Mouse (Mus musculus): ENCODE data around the gene Zfc3h1. TPM values are rescaled to one million over a fixed set of nuclear protein-coding genes. Genes with fewer than 3 reads are reported as not detected.
A peak's percentile ranks its signal among the peaks of the same experiment; 100 is the strongest.

The Zfc3h1 gene
- total RNA-seq (2021) (10 to 100 TPM; 32.0 to 44.5 TPM), polyA plus RNA-seq (2012; rRNA removed) (6.0 and 6.6 TPM in 2 replicates)
- long read RNA-seq, partial matches to known transcripts = 4 of 6 reads
- long read RNA-seq, other reads (novel, unspliced or antisense) = 2 of 6 reads

DNA sequence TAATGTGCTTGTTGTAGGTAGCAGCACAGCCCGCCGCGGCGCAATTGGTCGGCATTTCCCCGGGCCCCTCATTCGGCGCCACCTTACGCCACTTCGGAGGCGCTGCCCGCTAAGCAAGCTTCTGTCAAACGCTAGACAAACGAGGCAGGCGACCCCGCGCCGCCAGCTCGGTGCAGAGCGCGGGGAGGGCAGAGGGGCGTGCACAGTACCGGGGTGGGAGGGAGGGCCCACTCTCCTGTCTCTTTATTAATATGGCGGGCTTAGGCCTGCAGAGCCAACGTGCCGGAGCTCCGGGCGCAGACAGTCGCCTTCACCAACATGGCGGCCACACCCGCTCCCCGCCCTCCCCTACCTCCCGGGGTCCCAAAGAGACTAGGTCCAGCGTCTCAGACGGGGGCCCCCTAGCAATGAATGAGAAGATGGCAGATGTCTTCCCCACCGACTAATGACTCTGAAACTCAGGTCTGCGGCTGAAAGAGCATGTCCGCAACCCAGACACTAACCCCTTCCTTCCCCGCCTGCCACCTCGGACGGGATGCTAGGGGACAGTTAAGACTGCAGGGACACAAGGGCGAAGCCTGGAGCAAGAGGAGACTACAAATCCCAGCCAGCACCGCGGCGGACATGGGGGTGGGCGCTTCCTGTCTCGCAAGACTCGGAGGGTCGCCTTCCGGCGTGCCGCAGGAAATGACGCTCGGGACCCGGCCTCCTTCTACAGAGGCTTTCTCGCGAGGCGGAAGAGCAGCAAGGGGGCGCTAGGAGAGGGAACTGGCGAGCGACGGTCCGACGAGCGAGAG, at the start of gene Zfc3h1, which contains the start of gene Thap2:
Gene Zfc3h1 (plus strand): TSS at position 739 of the 797 bp plus-strand sequence.
Gene Thap2 (minus strand): TSS at position 223 of the 797 bp plus-strand sequence.
- DNase-seq = peak; percentile 98

GRCm38 (mm10) chr10:115336901-115337300, 47.9 kb upstream of the Zfc3h1 start:
- no peak for DNase-seq

GRCm38 (mm10) chr10:115339820-115340328, 44.9 kb upstream of the Zfc3h1 start:
- no peak for DNase-seq

GRCm38 (mm10) chr10:115342771-115343425, 41.9 kb upstream of the Zfc3h1 start:
- DNase-seq = no peak

DNA sequence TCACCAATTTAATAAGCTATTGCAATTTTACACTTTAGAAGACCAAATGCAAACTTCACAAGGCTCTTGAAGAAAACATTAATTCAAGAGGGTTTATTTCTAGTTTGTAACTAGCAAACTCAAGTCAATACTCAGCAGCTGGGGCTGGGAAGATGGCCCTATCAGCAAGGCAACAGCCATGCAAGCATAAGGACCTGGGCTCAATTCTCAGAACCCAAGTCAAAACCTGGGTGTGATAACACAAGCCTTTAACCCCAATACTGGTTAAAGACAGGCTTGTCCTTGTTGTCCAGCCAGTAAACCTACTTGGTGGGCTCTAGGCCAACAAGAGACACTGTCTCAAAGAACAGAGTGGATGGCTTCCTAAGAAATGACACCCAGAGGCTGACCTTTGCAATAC, 38.3 kb upstream of the Zfc3h1 start:
- no peak for DNase-seq

- no peak for DNase-seq
Observed at GRCm38 (mm10) chr10:115348131-115348530, 36.6 kb upstream of the Zfc3h1 start.

DNA sequence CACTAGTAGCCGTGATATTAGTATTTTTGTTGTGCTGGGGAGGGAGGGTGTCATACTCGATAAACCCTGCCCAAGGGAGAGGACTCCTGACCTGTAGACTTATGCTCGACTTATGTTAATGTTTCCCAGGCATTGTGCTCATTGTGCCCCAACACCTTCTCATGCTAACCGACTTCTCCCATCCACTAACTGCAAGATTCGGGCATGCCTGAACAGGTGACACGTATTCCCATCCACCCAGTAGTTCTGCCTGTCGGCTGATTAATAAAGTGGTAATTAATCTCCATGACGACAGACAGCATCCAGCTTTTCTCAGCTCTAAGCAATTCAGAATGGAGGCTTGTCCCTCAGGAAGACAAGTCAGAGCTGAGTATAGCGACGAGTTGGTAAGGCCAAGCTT, 35.7 kb upstream of the Zfc3h1 start:
- no peak for DNase-seq

GRCm38 (mm10) chr10:115349509-115349908, 35.2 kb upstream of the Zfc3h1 start:
- no peak for DNase-seq

DNA sequence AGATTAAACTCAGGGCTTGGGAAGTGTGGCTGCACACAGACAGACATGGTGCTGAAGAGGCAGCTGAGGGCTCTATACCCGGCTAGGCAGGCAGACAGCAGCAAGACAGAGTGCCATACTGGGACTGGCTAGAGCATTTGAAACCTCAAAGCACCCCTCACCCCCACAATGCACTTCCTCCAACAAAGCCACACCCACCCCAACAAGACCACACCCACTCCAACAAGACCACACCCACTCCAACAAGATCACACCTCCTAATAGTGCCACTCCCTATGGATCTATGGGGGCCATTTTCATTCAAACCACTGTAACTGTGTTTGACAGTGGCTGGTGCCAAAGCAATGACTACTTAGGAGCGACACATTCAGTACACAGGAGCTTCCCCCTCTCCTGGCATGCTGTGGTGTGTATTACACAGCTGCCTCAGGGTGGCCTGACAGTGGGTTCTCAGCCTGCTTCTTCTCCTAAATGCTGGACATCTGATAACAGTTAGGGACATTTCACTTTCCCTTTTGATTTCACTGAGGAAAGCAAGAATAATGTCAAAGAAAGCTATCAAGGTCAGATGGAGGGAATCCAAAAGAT, 33.9 kb upstream of the Zfc3h1 start:
- DNase-seq = no peak

DNA sequence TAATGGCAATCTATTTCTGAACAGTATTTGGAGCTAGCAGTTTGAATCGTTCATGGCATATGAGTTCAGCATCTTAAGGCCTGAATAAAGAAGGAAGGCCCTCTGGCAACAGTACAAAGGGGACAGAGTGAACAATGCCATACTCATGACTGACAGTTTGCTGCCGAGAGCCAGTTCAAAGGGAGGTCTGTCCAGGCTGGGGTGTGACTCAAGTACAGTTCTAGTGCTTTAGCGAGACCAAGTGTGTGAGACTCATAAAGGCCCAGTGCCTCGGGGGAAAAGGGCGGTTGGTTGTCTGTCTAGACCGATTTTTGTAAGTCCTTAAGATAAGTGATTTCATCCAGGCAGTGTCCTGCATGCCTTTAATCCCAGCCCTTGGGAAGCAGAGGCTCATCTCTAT, 30.2 kb upstream of the Zfc3h1 start:
- DNase-seq = no peak

GRCm38 (mm10) chr10:115355016-115355415, 29.7 kb upstream of the Zfc3h1 start:
- no peak for DNase-seq

GRCm38 (mm10) chr10:115356106-115356505, 28.7 kb upstream of the Zfc3h1 start:
- no peak for DNase-seq

GRCm38 (mm10) chr10:115358216-115358919, 26.4 kb upstream of the Zfc3h1 start:
- no peak for DNase-seq

GRCm38 (mm10) chr10:115359066-115359465, 25.7 kb upstream of the Zfc3h1 start:
- DNase-seq = no peak

DNA sequence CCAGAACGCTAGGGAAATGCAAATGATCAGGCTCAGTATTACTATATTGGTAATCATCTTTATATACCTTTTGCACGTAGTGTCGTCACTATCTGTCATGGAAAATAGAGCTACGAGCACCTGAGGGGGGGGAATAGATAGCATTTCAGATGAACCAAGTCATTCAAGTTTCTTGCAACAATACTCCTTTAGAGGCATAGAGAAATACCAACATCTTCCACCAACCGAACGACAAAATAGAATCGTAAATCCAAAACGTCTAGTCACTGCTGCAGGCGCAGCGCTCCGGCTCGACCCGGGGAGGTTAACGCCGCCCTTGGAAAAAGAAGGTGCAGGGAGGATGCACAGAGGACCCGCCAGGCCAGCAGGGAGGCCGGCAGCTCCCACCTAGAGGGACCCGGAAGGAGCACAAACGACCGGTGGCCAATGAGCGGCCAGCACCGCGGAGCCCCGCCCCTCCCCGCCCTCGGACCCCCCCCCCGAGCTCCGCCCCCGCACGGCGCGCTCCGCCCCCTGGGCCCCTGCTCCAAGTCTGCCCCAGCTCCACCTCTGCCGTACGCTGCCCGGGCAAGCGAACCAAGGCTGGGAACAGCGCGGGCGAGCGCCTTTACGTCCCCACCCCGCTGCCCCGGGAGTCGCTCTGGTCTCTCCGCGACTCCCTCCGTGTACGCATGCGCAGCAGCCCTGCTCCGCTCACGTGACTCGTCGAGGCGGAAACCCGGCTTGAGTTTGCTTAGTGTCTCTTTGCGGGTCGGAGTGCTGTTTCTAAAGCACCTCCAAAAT, 22.7 kb upstream of the Zfc3h1 start, which contains the start of gene Tmem19:
Gene Tmem19 (minus strand): TSS at position 662 of the 783 bp plus-strand sequence.
- peak; percentile 98 for DNase-seq

DNA sequence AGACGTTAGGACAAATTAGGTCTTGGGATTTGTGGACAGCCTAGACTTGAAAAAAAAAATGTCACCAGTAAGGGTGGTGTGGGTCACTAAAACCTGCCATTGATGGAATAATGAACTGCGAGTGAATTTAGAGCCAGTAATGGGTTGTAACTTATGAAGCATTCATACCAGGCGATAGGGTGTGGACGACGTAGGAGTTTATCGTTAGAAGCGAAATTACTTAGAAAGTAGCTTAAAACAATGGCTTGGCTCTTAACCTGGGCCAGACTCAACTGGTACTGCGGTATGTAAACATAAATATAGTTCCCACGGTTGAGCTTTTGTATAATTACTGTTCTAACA, 22.2 kb upstream of the Zfc3h1 start:
- DNase-seq = no peak

DNA sequence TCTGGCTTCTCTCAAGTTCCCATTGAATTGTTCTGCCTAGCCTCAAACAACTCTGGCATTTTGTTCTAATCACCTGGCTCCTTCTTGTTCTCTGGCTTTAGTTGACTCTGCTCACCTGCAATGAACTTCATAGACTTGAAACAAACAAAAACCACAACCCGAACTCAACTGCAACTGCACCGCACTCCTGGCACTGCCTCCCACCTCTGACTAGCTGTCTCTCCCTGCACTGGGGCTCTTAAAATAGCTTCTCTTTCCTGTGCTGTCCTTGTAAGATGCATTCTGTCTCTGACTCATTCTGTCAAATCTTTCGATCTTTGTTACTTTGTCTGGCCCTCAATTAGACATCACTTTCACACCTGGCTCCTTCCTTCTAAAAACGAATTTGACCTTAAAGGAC, 21.6 kb upstream of the Zfc3h1 start:
- no peak for DNase-seq

GRCm38 (mm10) chr10:115381506-115382084, 3.2 kb upstream of the Zfc3h1 start:
- DNase-seq = no peak

- no peak for DNase-seq
Observed at GRCm38 (mm10) chr10:115382846-115383643, 1.7 kb upstream of the Zfc3h1 start.
